Mouse (Mus musculus) brain, embryonic 14.5 days (tissue): ENCODE results near the gene Cd34.

Source experiments
- CTCF ChIP-seq: fragments of 200-500 bp; IDR thresholded peaks from 2 replicates; pipeline ENCODE4 v1.5.1; 2012; ENCODE audit warnings: inconsistent platforms, mild to moderate bottlenecking, moderate library complexity, borderline replicate concordance; ENCODE audit not compliant: insufficient read depth, insufficient read length; ENCODE audit errors: extremely low read depth
- POLR2A ChIP-seq: fragments of 200-500 bp; IDR thresholded peaks from 2 replicates; pipeline ENCODE4 v1.6.1; 2012; ENCODE audit warnings: mild to moderate bottlenecking, inconsistent platforms, borderline replicate concordance; ENCODE audit not compliant: poor library complexity, insufficient read depth, insufficient read length, severe bottlenecking; ENCODE audit errors: extremely low read depth

DNA sequence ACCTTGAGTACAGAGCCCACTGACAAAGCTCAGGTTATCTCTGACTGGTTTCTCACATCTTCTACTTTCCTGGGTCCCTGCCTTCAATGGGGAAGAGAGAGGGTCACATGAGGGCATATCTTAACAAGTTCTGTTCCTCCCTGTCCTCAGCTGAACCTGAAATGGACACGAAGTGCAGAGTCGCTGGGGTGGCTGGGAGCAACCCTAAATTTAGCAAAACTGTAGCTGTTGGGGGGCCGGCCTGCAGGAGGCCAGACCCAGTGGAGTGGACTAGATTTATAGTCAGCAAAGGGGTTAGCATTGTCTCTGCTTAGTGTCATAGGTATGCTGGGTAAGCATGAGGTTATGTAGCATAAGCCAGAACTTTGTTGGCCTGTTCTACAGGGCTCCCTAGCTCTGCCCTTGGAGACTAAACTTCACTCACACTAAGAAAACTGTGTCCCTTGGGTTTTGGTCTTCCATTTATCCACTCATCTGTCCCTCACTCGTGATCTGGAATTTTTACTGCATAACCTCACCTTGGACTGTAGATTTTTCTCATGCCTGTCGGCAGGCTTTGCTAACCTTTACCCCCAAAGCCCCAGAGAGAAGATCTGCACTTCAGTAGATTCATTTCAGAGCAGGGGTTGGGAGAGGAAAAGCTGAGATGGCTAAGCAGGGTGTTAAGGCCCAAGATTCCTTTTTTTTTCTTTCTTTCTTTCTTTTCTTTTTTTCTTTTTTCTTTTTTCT is 54.1 kb downstream of the Cd34 start:
- TF ChIP-seq CTCF (no peak), POLR2A (no peak)
